Mouse (Mus musculus): ENCODE measurements around the gene Acsf3. TPM values are rescaled to one million over a fixed set of nuclear protein-coding genes. Genes with fewer than 3 reads are reported as not detected.

Gene Acsf3
- total RNA-seq, 1 experiment from 2014 or later = 40.9 TPM

GRCm38 (mm10) chr8:122811870-122812494 lies 36.7 kb downstream of the Acsf3 start:
- DNase-seq = no peak

- no peak for DNase-seq
Measured at GRCm38 (mm10) chr8:122812610-122813250, 37.4 kb downstream of the Acsf3 start.

DNA sequence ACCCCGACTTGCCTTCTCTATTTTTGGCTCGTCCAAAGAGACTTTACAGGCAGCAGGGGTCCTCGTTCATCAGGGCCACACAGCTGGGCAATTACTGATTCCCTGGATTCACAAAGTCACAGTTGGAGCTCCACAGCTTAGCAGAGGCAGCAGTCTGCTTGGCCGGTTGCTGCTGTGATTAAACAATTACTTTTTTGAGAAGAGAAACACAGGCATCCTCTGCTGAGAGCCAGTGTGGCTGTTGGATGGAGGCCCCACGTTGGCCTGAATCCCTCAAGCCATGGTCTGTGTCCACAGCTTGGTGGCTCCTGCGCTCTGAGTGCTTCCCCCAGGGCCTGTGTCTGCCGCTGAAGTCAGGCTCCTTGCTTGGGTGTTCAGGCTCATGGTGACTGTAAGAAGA lies 39.3 kb downstream of the Acsf3 start:
- no peak for DNase-seq

GRCm38 (mm10) chr8:122816965-122817364 lies 41.7 kb downstream of the Acsf3 start:
- DNase-seq = no peak

DNA sequence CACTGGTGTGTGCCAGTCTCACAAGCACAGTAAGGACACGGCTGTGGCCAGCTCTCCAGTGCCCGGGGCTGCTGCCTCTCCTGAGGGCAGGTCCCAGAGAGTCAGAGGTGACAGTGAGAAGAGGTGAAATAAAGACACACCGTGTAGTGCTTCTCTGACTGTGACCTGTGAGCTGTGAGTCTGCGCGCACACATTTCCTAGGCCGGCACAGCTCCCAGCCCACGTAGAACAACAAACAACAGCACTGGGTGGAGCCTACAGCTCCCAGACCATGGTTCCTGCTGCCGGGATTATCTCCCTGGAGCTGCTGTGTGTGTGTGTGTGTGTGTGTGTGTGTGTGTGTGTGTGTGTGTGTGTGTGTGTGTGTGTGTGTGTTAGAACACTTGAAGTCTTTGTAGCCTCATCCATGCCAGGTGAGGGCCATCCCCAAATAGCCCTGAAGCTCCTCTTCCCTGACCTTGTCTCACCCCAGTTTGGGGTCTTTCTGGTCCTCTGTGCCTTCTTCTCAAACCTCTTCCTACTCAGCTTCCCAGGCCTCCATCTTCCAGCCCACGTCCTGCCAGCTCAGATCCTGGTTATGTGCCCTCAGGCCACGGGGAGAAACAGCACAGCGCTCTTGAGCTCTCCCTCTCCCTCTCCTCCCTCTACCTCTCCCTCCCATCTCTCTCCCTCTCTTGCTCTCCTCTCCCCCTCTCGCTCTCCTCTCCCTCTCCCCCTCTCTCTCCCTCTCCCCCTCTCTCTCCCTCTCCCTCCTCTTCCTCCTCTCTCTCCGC lies 42.6 kb downstream of the Acsf3 start:
- no peak for DNase-seq

GRCm38 (mm10) chr8:122819776-122820175 lies 44.5 kb downstream of the Acsf3 start:
- DNase-seq = no peak

GRCm38 (mm10) chr8:122824571-122824970 lies 49.3 kb downstream of the Acsf3 start:
- no peak for DNase-seq

GRCm38 (mm10) chr8:122824986-122825385 lies 49.7 kb downstream of the Acsf3 start:
- no peak for DNase-seq

DNA sequence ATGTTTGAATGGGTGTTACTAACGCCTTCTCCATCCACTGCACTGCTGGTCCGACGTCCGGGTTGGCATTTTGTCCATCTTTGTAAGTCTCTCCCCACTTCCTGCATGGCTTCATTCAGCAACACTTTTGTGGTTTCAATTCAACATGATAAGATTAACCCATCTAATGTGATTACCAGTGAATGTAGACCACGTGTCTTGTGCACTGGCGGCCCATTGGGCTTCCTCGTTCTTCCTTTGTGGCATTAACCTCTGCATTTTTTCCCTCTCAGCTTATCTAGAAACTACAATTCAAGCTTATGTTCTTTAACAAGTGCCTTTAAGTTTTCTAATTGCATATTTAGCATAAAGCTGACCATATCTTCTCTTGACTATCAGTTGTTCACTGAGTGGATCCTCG lies 50.1 kb downstream of the Acsf3 start:
- DNase-seq = no peak

GRCm38 (mm10) chr8:122829396-122829795 lies 54.1 kb downstream of the Acsf3 start:
- no peak for DNase-seq

- DNase-seq = peak; percentile 89
Measured at GRCm38 (mm10) chr8:122830349-122831061, 55.2 kb downstream of the Acsf3 start.

GRCm38 (mm10) chr8:122834416-122834815 lies 59.1 kb downstream of the Acsf3 start:
- no peak for DNase-seq

- peak; percentile 78 for DNase-seq
Measured at GRCm38 (mm10) chr8:122834971-122835370, 59.7 kb downstream of the Acsf3 start.

GRCm38 (mm10) chr8:122836199-122836598 lies 60.9 kb downstream of the Acsf3 start:
- no peak for DNase-seq

- no peak for DNase-seq
Measured at GRCm38 (mm10) chr8:122836696-122837095, 61.4 kb downstream of the Acsf3 start.

DNA sequence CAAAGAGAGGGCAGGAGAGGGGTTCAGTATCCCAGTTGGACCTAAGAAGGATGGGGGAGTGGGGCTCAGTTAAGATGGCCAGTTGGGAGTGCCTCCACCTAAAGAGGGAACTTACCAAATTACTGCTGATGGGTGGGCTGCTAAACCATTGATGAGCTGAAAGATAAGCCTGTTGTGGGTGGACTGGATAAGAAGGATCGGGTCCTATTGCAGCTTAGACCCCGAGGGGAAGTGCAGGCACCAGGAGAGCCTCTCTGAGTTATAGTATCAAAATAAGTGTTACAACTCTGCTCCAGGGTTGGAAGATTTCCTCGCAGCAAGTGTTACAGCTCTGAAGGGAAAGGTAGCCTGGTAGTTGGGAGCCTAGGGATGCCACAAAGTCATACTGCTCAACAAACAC lies 68.9 kb downstream of the Acsf3 start:
- DNase-seq = no peak

GRCm38 (mm10) chr8:122845662-122846061 lies 70.4 kb downstream of the Acsf3 start:
- peak; percentile 26 for DNase-seq

GRCm38 (mm10) chr8:122847829-122848561 lies 72.7 kb downstream of the Acsf3 start, which contains the start of gene Cdh15:
TSS of gene Cdh15 (plus strand) at chr8:122847966.
- DNase-seq = peak; percentile 49

DNA sequence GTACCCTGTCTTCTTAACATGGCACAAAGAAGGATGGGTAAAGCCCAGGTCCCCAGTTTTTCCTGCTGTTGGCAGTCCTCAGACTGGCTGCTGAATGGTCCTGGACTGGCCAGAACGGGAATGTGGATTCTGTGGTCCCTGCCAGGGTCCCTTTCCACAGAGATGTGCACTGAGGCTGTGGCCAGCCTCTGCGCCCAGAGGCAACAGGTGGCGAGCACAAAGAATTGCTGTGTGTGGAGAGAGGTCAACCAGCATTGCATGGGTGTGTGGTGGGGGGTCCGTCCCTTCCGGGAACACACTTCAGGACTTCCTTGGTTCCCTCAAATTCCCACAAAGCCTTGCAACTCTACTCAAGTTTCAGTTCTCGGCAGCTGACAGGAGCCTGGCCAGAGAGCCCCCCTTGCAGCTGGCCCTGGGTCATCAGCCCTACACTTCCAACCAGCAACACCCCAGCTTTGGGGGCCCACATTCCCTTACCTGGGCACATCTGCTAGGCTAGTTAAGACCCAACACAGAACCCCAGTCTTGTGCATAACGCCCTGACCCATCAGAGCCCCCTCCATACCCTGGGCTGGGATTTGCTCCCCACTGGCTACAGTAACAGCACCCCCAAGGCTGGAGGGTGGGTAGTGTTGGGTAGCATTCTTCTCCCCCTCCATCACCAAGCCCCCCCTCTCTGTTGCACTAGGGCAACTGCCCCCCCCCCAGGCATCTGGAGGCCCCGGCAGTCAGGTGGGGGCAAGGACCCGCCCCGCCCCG lies 74.0 kb downstream of the Acsf3 start:
- DNase-seq = no peak

- no peak for DNase-seq
Measured at GRCm38 (mm10) chr8:122850641-122851240, 75.5 kb downstream of the Acsf3 start.

All from adrenal gland, postnatal 25 days (tissue).